Mouse (Mus musculus): Measurements from ENCODE around the gene Unkl.

DNA sequence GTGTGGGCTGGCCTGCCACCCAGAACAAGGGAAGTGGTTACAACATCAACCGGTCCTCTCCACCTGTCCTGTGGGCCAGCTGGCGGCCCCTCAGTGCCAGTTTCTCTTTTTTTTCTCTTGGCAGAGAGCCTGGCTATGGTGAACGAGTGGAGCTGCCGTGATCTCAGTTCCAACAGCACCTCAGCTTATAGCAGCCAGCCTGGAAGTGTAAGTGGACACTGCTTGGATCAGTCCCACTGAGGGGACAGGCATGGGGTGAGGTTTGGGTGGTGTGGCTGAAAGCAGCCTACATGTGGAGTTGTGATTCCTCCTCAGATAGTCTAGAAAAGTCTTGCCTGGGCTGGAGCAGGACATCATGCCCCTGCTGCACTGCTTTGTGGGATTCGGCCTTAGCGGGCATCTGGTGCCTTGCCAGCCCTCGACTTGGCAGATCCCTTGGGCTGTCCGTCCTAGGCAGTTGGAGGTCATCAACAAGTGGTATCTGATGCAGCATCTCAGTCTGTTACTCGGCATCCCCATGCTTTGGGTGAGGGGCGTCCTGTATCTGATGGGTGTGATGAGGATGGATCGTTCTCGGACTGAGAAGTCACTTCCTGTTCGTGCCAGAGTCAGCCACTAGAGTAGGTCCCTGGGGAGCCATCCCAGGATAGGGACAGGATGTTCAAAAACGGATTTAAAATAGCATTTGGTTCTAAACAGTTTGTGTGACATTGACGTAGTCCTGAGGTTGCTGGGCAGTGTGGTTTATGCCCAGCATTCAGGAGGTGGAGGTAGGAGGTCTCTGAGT lies 22.7 kb downstream of the Unkl start:
- TF ChIP-seq MAX (IDR thresholded peaks at IDR 0.05) (no peak), CTCF (IDR thresholded peaks at IDR 0.05; ENCODE audit: control insufficient read depth, insufficient read depth, insufficient read length) (no peak)

All from C2C12 (cell line).